Mouse (Mus musculus): ENCODE data around the gene Herpud2.

GRCm38 (mm10) chr9:25089122-25089521 is 62.5 kb downstream of the Herpud2 start, which contains the start of gene Gm10181:
- no peak for TF ChIP-seq POLR2A (IDR thresholded peaks at IDR 0.05; ENCODE audit: low read depth, low read length)
- TF ChIP-seq CTCF (conservative IDR thresholded peaks at IDR 0.05 in 1 of 2, IDR thresholded peaks at IDR 0.05 in 1 of 2; ENCODE audit: low read depth in 2 of 2, low read length in 2 of 2) = no peak
- TF ChIP-seq UBTF (IDR thresholded peaks at IDR 0.05; ENCODE audit: low read depth, low read length) = no peak
- TF ChIP-seq POLR2AphosphoS2 (IDR thresholded peaks at IDR 0.05; ENCODE audit: low read depth, low read length) = no peak
- TF ChIP-seq NRF1 (IDR thresholded peaks at IDR 0.05; ENCODE audit: low read depth, low read length) = no peak
- no peak for TF ChIP-seq MAFK (IDR thresholded peaks at IDR 0.05; ENCODE audit: insufficient replicate concordance, low read length)
- no peak for TF ChIP-seq ZNF384 (IDR thresholded peaks at IDR 0.05; ENCODE audit: low read depth, low read length)
- TF ChIP-seq CHD1 (IDR thresholded peaks at IDR 0.05; ENCODE audit: low read depth, low read length) = no peak
- no peak for TF ChIP-seq ETS1 (conservative IDR thresholded peaks at IDR 0.05; ENCODE audit: low read depth, low read length)
- no peak for TF ChIP-seq ZMIZ1 (IDR thresholded peaks at IDR 0.05; ENCODE audit: low read depth, low read length)
- no peak for TF ChIP-seq RCOR1 (conservative IDR thresholded peaks at IDR 0.05; ENCODE audit: low read depth, low read length)
- TF ChIP-seq SMC3 (IDR thresholded peaks at IDR 0.05; ENCODE audit: low read depth, low read length) = no peak
